In the genomic region with DNA sequence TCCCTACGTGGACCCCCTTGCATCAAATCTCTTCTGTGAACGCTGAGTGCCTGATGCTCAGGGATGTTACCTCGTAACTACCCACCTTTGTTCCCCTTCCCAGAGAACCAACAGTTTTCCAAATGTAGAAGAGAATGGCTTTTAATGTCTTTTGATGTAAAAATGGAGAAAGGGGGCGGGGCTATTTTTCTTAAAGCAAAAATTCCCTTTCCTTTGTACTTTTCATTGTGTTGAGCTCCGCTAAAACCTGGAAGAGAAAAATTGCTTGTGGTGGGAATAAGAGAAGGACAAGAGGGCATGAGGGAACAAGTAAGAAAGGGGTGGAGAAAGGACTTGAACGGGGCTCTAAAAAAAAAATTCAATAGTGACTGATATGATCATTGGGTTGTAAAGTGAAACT, we compare ENCODE assay signal across 31 mouse cellular contexts. TPM values are rescaled to one million over a fixed set of nuclear protein-coding genes. Genes with fewer than 3 reads are reported as not detected.
DNase-seq lines count a peak whose midpoint lies in the region; ATAC-seq and TF ChIP-seq lines count a peak whose summit lies in the region.
"Had no signal": no experiment of that assay in that cellular context is flagged by ENCODE, and none has a peak within 500 bp of the region (broad histone marks: within the 10 kb centered on the region; RNA-seq: fewer than 3 reads in every experiment).

A gene (minus strand): TSS at position 101 of the 400 bp plus-strand sequence.

- no peak within 1 kb of the TSS for H3K4me2 ChIP-seq in heart, embryonic 15.5 days
- H3K4me2 ChIP-seq in heart, embryonic 11.5 days = no peak within 1 kb of the TSS
- H3K4me2 ChIP-seq in kidney, postnatal 0 days (ENCODE audit: low read length) = no peak within 1 kb of the TSS
- no peak within 1 kb of the TSS for H3K4me2 ChIP-seq in limb, embryonic 13.5 days (replicated peaks)
- H3K4me2 ChIP-seq: hindbrain, embryonic 12.5 days; liver, embryonic 12.5 days; midbrain, embryonic 12.5 days; neural tube, embryonic 15.5 days had no signal

- H3K4me1 ChIP-seq in heart, embryonic 15.5 days (replicated peaks) = no peaks in the 10 kb centered on the region
- no peaks in the 10 kb centered on the region for H3K4me1 ChIP-seq in heart, embryonic 11.5 days (ENCODE audit: control insufficient read depth, insufficient read depth, low read length)
- no peaks in the 10 kb centered on the region for H3K4me1 ChIP-seq in kidney, postnatal 0 days (replicated peaks; ENCODE audit: insufficient read depth, low read length)
- no peaks in the 10 kb centered on the region for H3K4me1 ChIP-seq in kidney, adult 2 months (ENCODE audit: control insufficient read depth, insufficient read depth, low read length)
- H3K4me1 ChIP-seq in brown adipose tissue, adult 24 weeks (ENCODE audit: control insufficient read depth, insufficient read depth, insufficient read length, low read length) = no peaks in the 10 kb centered on the region
- H3K4me1 ChIP-seq in limb, embryonic 13.5 days = peaks cover 21% of the 10 kb centered on the region
- H3K4me1 ChIP-seq: hindbrain, embryonic 12.5 days; liver, embryonic 12.5 days; midbrain, embryonic 12.5 days; neural tube, embryonic 15.5 days had no signal

- TF ChIP-seq POLR2A in kidney, adult 2 months (IDR thresholded peaks at IDR 0.05; ENCODE audit: low read depth, low read length) = no peak

- H3K4me3 ChIP-seq in heart, embryonic 15.5 days = no peak within 1 kb of the TSS
- H3K4me3 ChIP-seq in heart, embryonic 11.5 days (ENCODE audit: low read depth, low read length) = no peak within 1 kb of the TSS
- H3K4me3 ChIP-seq in kidney, postnatal 0 days (replicated peaks; ENCODE audit: low read depth, low read length) = no peak within 1 kb of the TSS
- no peak within 1 kb of the TSS for H3K4me3 ChIP-seq in kidney, adult 2 months (ENCODE audit: insufficient read depth, low read depth, low read length)
- H3K4me3 ChIP-seq in brown adipose tissue, adult 24 weeks (ENCODE audit: insufficient read depth, low read depth, low read length) = no peak within 1 kb of the TSS
- H3K4me3 ChIP-seq in limb, embryonic 13.5 days = no peak within 1 kb of the TSS
- H3K4me3 ChIP-seq: forebrain, embryonic 10.5 days; hindbrain, embryonic 12.5 days; liver, embryonic 12.5 days; midbrain, embryonic 12.5 days; neural tube, embryonic 15.5 days had no signal

- H3K27ac ChIP-seq in heart, embryonic 15.5 days = peak within 1 kb of the TSS; percentile 17
- no peak within 1 kb of the TSS for H3K27ac ChIP-seq in heart, embryonic 11.5 days (ENCODE audit: low read depth, low read length)
- H3K27ac ChIP-seq in kidney, postnatal 0 days = peak within 1 kb of the TSS; percentile 66
- no peak within 1 kb of the TSS for H3K27ac ChIP-seq in kidney, adult 2 months (ENCODE audit: insufficient read depth, low read depth, low read length)
- peak within 1 kb of the TSS; percentile 54; the same call in 1 of the 2 replicates for H3K27ac ChIP-seq in brown adipose tissue, adult 24 weeks (replicated peaks; ENCODE audit: low read depth, low read length)
- H3K27ac ChIP-seq in limb, embryonic 13.5 days = peak within 1 kb of the TSS; percentile 28; the same call in 1 of the 2 replicates
- H3K27ac ChIP-seq: forebrain, embryonic 10.5 days; hindbrain, embryonic 12.5 days; liver, embryonic 12.5 days; midbrain, embryonic 12.5 days; neural tube, embryonic 15.5 days had no signal

- ATAC-seq in heart, embryonic 15.5 days (replicated peaks; ENCODE audit: insufficient number of reproducible peaks, insufficient read depth, low FRiP score, low read depth) = no peak
- ATAC-seq in heart, embryonic 11.5 days (replicated peaks; ENCODE audit: insufficient number of reproducible peaks, low FRiP score, low TSS enrichment) = no peak
- ATAC-seq in kidney, postnatal 0 days (replicated peaks; ENCODE audit: low FRiP score, low read depth) = no peak
- no peak for ATAC-seq in limb, embryonic 13.5 days (ENCODE audit: low FRiP score, low read depth)
- ATAC-seq: forebrain, embryonic 16.5 days; liver, embryonic 12.5 days; Patski had no signal

- no peaks in the 10 kb centered on the region for H3K36me3 ChIP-seq in heart, embryonic 15.5 days
- no peaks in the 10 kb centered on the region for H3K36me3 ChIP-seq in heart, embryonic 11.5 days (ENCODE audit: control insufficient read depth, insufficient read depth, low read length)
- H3K36me3 ChIP-seq in kidney, postnatal 0 days (ENCODE audit: insufficient read depth, low read length) = no peaks in the 10 kb centered on the region
- H3K36me3 ChIP-seq in kidney, adult 2 months (ENCODE audit: control insufficient read depth, insufficient read depth, low read length) = no peaks in the 10 kb centered on the region
- H3K36me3 ChIP-seq in limb, embryonic 13.5 days = no peaks in the 10 kb centered on the region
- H3K36me3 ChIP-seq: forebrain, embryonic 10.5 days; G1E; hindbrain, embryonic 12.5 days; liver, embryonic 12.5 days; midbrain, embryonic 12.5 days; neural tube, embryonic 15.5 days had no signal

- no peak within 1 kb of the TSS for H3K9ac ChIP-seq in heart, embryonic 15.5 days
- no peak within 1 kb of the TSS for H3K9ac ChIP-seq in heart, embryonic 11.5 days (ENCODE audit: low read depth, low read length)
- no peak within 1 kb of the TSS for H3K9ac ChIP-seq in kidney, postnatal 0 days (ENCODE audit: low read depth, low read length)
- no peak within 1 kb of the TSS for H3K9ac ChIP-seq in limb, embryonic 13.5 days
- H3K9ac ChIP-seq: hindbrain, embryonic 12.5 days; liver, embryonic 12.5 days; midbrain, embryonic 12.5 days; neural tube, embryonic 15.5 days had no signal

- no peak for DNase-seq in kidney, postnatal 0 days (ENCODE audit: low spot score)
- DNase-seq in kidney, adult 2 months = no peak
- DNase-seq in ovary, postnatal 10 days (ENCODE audit: low spot score) = no peak
- no peak for DNase-seq in adrenal gland, adult 8-10 months
- DNase-seq: B cell, adult 2 months; cerebellum, adult 18-20 months; gastrocnemius, postnatal 25 days; heart, adult 18-20 months; heart, postnatal 10 days; kidney, adult 9 months; left cerebral cortex, postnatal 4 days; lung, adult 2 months; thymus, postnatal 14 days had no signal

- H3K27me3 ChIP-seq in heart, embryonic 15.5 days = no peaks in the 10 kb centered on the region
- H3K27me3 ChIP-seq in heart, embryonic 11.5 days (ENCODE audit: control insufficient read depth, insufficient read depth, low read length) = no peaks in the 10 kb centered on the region
- no peaks in the 10 kb centered on the region for H3K27me3 ChIP-seq in kidney, postnatal 0 days (ENCODE audit: insufficient read depth, low read length)
- H3K27me3 ChIP-seq in kidney, adult 2 months (replicated peaks; ENCODE audit: control insufficient read depth, insufficient read depth, low read length) = no peaks in the 10 kb centered on the region
- H3K27me3 ChIP-seq in limb, embryonic 13.5 days = peaks cover 32% of the 10 kb centered on the region; the same call in 1 of the 2 replicates
- H3K27me3 ChIP-seq: CH12.LX; hindbrain, embryonic 12.5 days; liver, embryonic 12.5 days; midbrain, embryonic 12.5 days; neural tube, embryonic 15.5 days had no signal

- TF ChIP-seq CTCF in kidney, postnatal 0 days (IDR thresholded peaks at IDR 0.05; ENCODE audit: low read depth) = no peak
- no peak for TF ChIP-seq CTCF in kidney, adult 2 months (conservative IDR thresholded peaks at IDR 0.05; ENCODE audit: insufficient read depth, insufficient read length, low read depth, low read length)

- WGBS in heart, embryonic 15.5 days = 82% methylated on average over 6 of the region's 6 CpGs
- 80% methylated on average over 6 of the region's 6 CpGs for WGBS in heart, embryonic 11.5 days (ENCODE audit: insufficient replicate concordance)
- 77% methylated on average over 6 of the region's 6 CpGs for WGBS in kidney, postnatal 0 days
- 78% methylated on average over 6 of the region's 6 CpGs for WGBS in kidney, adult 2 months
- whole genome bisulfite sequencing in limb, embryonic 13.5 days = 76% methylated on average over 6 of the region's 6 CpGs

- no peaks in the 10 kb centered on the region for H3K9me3 ChIP-seq in heart, embryonic 15.5 days (replicated peaks)
- H3K9me3 ChIP-seq in heart, embryonic 11.5 days (replicated peaks; ENCODE audit: control insufficient read depth, low read length) = no peaks in the 10 kb centered on the region
- no peaks in the 10 kb centered on the region for H3K9me3 ChIP-seq in kidney, postnatal 0 days (replicated peaks; ENCODE audit: low read length)
- no peaks in the 10 kb centered on the region for H3K9me3 ChIP-seq in limb, embryonic 13.5 days
- H3K9me3 ChIP-seq: forebrain, embryonic 10.5 days; G1E; hindbrain, embryonic 12.5 days; liver, embryonic 12.5 days; midbrain, embryonic 12.5 days; neural tube, embryonic 15.5 days had no signal

RNA-seq across cellular contexts. Expression of the gene that starts here (rescaled TPM):
- polyA plus RNA-seq in heart, embryonic 15.5 days (2015; fragmentation: Nextera tagmentation; extraction: Ambion mirVana) = 0.11 TPM in 1 of 2 replicates, not detected in the other
- not detected in 2 replicates for polyA plus RNA-seq in heart, embryonic 11.5 days (2014; fragmentation: Nextera tagmentation; extraction: Ambion mirVana)
- 0.15 TPM in 1 of 2 replicates, not detected in the other for polyA plus RNA-seq in kidney, postnatal 0 days (2015; fragmentation: Nextera tagmentation; extraction: Ambion mirVana)
- polyA plus RNA-seq in kidney, adult 2 months (2012; rRNA removed) = not detected in 2 replicates
- polyA plus RNA-seq in brown adipose tissue, adult 24 weeks (2012; ENCODE audit: insufficient read depth, insufficient read length, missing spikeins) = not detected in 2 replicates
- polyA plus RNA-seq in limb, embryonic 13.5 days (2015; fragmentation: Nextera tagmentation; extraction: Ambion mirVana) = 0.40 and 0.66 TPM in 2 replicates
- not detected for total RNA-seq in adrenal gland, adult 8-10 months (2022)
- total RNA-seq: adrenal gland, adult 18-20 months; CH12.LX; gastrocnemius, postnatal 25 days; heart, postnatal 10 days; layer of hippocampus, postnatal 14 days; left cerebral cortex, adult 8-10 months; left cerebral cortex, postnatal 4 days; megakaryocyte, adult 5-6 weeks had no signal
- polyA plus RNA-seq: forebrain, embryonic 10.5 days; forebrain, embryonic 16.5 days; G1E; hindbrain, embryonic 12.5 days; liver, embryonic 12.5 days; midbrain, embryonic 12.5 days; Patski; small intestine, adult 2 months had no signal

Comparison
In these comparisons a context has a peak if more than half of its experiments do, and no peak if none do; other contexts are left out.
1. H3K27ac ChIP-seq: peak in heart, embryonic 15.5 days (single experiment), kidney, postnatal 0 days (single experiment), brown adipose tissue, adult 24 weeks (single experiment) and limb, embryonic 13.5 days (single experiment); none in heart, embryonic 11.5 days (single experiment) and kidney, adult 2 months (single experiment).